Mouse (Mus musculus) lung, adult 2 months (tissue): ENCODE data around the gene Bax.

ENCODE experiments used
- CTCF ChIP-seq: fragments of 200-500 bp; IDR thresholded peaks from 2 replicates; pipeline ENCODE4 v1.5.1; 2011; ENCODE audit warnings: mild to moderate bottlenecking, low read length, control low read depth; ENCODE audit not compliant: insufficient read depth
- POLR2A ChIP-seq: fragments of 200-500 bp; IDR thresholded peaks from 2 replicates; pipeline ENCODE4 v1.6.1; 2011; ENCODE audit warnings: low read depth, mild to moderate bottlenecking, control low read depth, low read length, borderline replicate concordance; ENCODE audit errors: extremely low read depth

DNA sequence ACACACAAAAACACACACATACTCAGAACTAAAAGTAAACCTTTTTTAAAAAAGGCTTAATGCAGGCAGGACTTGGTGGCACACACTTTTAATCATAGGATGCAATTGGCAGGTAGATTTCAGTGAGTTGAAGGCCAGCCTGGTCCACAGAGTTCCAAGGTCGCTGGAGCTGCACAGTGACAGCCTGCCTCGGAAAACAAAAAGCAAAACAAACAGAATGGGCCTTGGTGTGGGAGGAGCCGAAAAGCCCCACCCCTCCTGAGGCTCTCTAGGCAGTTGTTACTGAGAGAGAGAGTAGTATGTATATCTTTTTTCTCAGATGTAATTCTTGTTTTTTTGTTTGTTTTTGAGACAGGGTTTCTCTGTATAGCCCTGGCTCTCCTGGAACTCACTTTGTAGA lies 24.6 kb upstream of the Bax start:
- TF ChIP-seq POLR2A = peak; percentile 35; the same call in 1 of the 2 replicates
- no peak for TF ChIP-seq CTCF
